Mouse (Mus musculus): ENCODE measurements at regions not wholly inside any gene's neighbourhood (a gene's known extent, or its start where the extent isn't known, plus 50 kb on each side); places are given as distances from the start of the nearest gene placed in this dataset.

- Histone ChIP-seq H3K27me3 (ENCODE audit: insufficient read depth, low read length) (no peaks in the 10 kb centered on the region), H3K4me3 (ENCODE audit: low read depth, low read length) (no peak overlapping the region), H3K9me3 (ENCODE audit: low read length) (no peaks in the 10 kb centered on the region), H3K4me2 (ENCODE audit: low read depth) (no peak overlapping the region), H3K9ac (no peak overlapping the region), H3K36me3 (ENCODE audit: insufficient read depth) (no peaks in the 10 kb centered on the region), H3K4me1 (ENCODE audit: insufficient read depth) (no peaks in the 10 kb centered on the region), H3K27ac (ENCODE audit: low read depth, low read length) (no peak overlapping the region)
- ATAC-seq (no peak), DNase-seq (no peak)
- no peak for TF ChIP-seq CTCF (IDR thresholded peaks at IDR 0.05; ENCODE audit: low read depth)
- 86% methylated on average over 3 of the region's 3 CpGs for WGBS
Measured at GRCm38 (mm10) chr13:60237091-60237490, 59.9 kb upstream of the Gas1 start.

- H3K27ac ChIP-seq (ENCODE audit: low read depth, low read length) = no peak overlapping the region
- ATAC-seq (no peak), DNase-seq (no peak)
- TF ChIP-seq CTCF (IDR thresholded peaks at IDR 0.05; ENCODE audit: low read depth) = no peak
- no peaks in the 10 kb centered on the region for H3K4me1 ChIP-seq (ENCODE audit: insufficient read depth)
- H3K4me3 ChIP-seq (ENCODE audit: low read depth, low read length) = no peak overlapping the region
- no peak overlapping the region for H3K4me2 ChIP-seq (ENCODE audit: low read depth)
- H3K27me3 ChIP-seq (ENCODE audit: insufficient read depth, low read length) = no peaks in the 10 kb centered on the region
- 47% methylated on average over 8 of the region's 8 CpGs for WGBS
- no peaks in the 10 kb centered on the region for H3K36me3 ChIP-seq (ENCODE audit: insufficient read depth)
- H3K9me3 ChIP-seq (ENCODE audit: low read length) = no peaks in the 10 kb centered on the region
- no peak overlapping the region for H3K9ac ChIP-seq
Measured at GRCm38 (mm10) chr13:60242447-60243109, 65.4 kb upstream of the Gas1 start.

- Histone ChIP-seq H3K9me3 (ENCODE audit: low read length) (no peaks in the 10 kb centered on the region), H3K4me3 (ENCODE audit: low read depth, low read length) (no peak overlapping the region), H3K4me1 (ENCODE audit: insufficient read depth) (no peaks in the 10 kb centered on the region), H3K36me3 (ENCODE audit: insufficient read depth) (no peaks in the 10 kb centered on the region), H3K4me2 (ENCODE audit: low read depth) (no peak overlapping the region), H3K27ac (ENCODE audit: low read depth, low read length) (no peak overlapping the region), H3K27me3 (ENCODE audit: insufficient read depth, low read length) (no peaks in the 10 kb centered on the region), H3K9ac (no peak overlapping the region)
- DNase-seq (no peak), ATAC-seq (no peak)
- no peak for TF ChIP-seq CTCF (IDR thresholded peaks at IDR 0.05; ENCODE audit: low read depth)
- WGBS = 54% methylated on average over 4 of the region's 4 CpGs
Measured at GRCm38 (mm10) chr13:60243110-60243481, 65.9 kb upstream of the Gas1 start.

- Histone ChIP-seq H3K9me3 (ENCODE audit: low read length) (no peaks in the 10 kb centered on the region), H3K4me2 (ENCODE audit: low read depth) (no peak overlapping the region), H3K4me3 (ENCODE audit: low read depth, low read length) (no peak overlapping the region), H3K27ac (ENCODE audit: low read depth, low read length) (no peak overlapping the region), H3K36me3 (ENCODE audit: insufficient read depth) (no peaks in the 10 kb centered on the region), H3K27me3 (ENCODE audit: insufficient read depth, low read length) (no peaks in the 10 kb centered on the region), H3K4me1 (ENCODE audit: insufficient read depth) (no peaks in the 10 kb centered on the region), H3K9ac (no peak overlapping the region)
- 41% methylated on average over 7 of the region's 7 CpGs for WGBS
- ATAC-seq = no peak
- no peak for TF ChIP-seq CTCF (IDR thresholded peaks at IDR 0.05; ENCODE audit: low read depth)
- no peak for DNase-seq
Measured at GRCm38 (mm10) chr13:60255162-60255561, 78.0 kb upstream of the Gas1 start.

- TF ChIP-seq CTCF (IDR thresholded peaks at IDR 0.05; ENCODE audit: low read depth) = no peak
- DNase-seq (no peak), ATAC-seq (no peak)
- H3K9ac ChIP-seq = no peak overlapping the region
- 57% methylated on average over 7 of the region's 7 CpGs for WGBS
- H3K4me3 ChIP-seq (ENCODE audit: low read depth, low read length) = no peak overlapping the region
- H3K27me3 ChIP-seq (ENCODE audit: insufficient read depth, low read length) = no peaks in the 10 kb centered on the region
- no peaks in the 10 kb centered on the region for H3K36me3 ChIP-seq (ENCODE audit: insufficient read depth)
- H3K9me3 ChIP-seq (ENCODE audit: low read length) = no peaks in the 10 kb centered on the region
- H3K4me2 ChIP-seq (ENCODE audit: low read depth) = no peak overlapping the region
- H3K4me1 ChIP-seq (ENCODE audit: insufficient read depth) = no peaks in the 10 kb centered on the region
- no peak overlapping the region for H3K27ac ChIP-seq (ENCODE audit: low read depth, low read length)
Measured at GRCm38 (mm10) chr13:60255715-60256114, 78.5 kb upstream of the Gas1 start.

- Histone ChIP-seq H3K4me2 (ENCODE audit: low read depth) (no peak overlapping the region), H3K9me3 (ENCODE audit: low read length) (no peaks in the 10 kb centered on the region), H3K4me1 (ENCODE audit: insufficient read depth) (no peaks in the 10 kb centered on the region), H3K36me3 (ENCODE audit: insufficient read depth) (no peaks in the 10 kb centered on the region), H3K4me3 (ENCODE audit: low read depth, low read length) (no peak overlapping the region), H3K27me3 (ENCODE audit: insufficient read depth, low read length) (no peaks in the 10 kb centered on the region), H3K9ac (no peak overlapping the region), H3K27ac (ENCODE audit: low read depth, low read length) (no peak overlapping the region)
- ATAC-seq = no peak
- TF ChIP-seq CTCF (IDR thresholded peaks at IDR 0.05; ENCODE audit: low read depth) = no peak
- no peak for DNase-seq
- WGBS = 79% methylated on average over 8 of the region's 8 CpGs
Measured at GRCm38 (mm10) chr13:60256997-60257396, 79.8 kb upstream of the Gas1 start.

GRCm38 (mm10) chr13:60257878-60258277, 80.7 kb upstream of the Gas1 start:
- H3K4me1 ChIP-seq (ENCODE audit: insufficient read depth) = no peaks in the 10 kb centered on the region
- H3K4me2 ChIP-seq (ENCODE audit: low read depth) = no peak overlapping the region
- DNase-seq (no peak), ATAC-seq (no peak)
- no peaks in the 10 kb centered on the region for H3K9me3 ChIP-seq (ENCODE audit: low read length)
- no peaks in the 10 kb centered on the region for H3K27me3 ChIP-seq (ENCODE audit: insufficient read depth, low read length)
- no peaks in the 10 kb centered on the region for H3K36me3 ChIP-seq (ENCODE audit: insufficient read depth)
- no peak overlapping the region for H3K27ac ChIP-seq (ENCODE audit: low read depth, low read length)
- no peak overlapping the region for H3K4me3 ChIP-seq (ENCODE audit: low read depth, low read length)
- no peak for TF ChIP-seq CTCF (IDR thresholded peaks at IDR 0.05; ENCODE audit: low read depth)
- 81% methylated on average over 3 of the region's 3 CpGs for WGBS
- H3K9ac ChIP-seq = no peak overlapping the region

All from forebrain, postnatal 0 days (tissue).